In the genomic region with DNA sequence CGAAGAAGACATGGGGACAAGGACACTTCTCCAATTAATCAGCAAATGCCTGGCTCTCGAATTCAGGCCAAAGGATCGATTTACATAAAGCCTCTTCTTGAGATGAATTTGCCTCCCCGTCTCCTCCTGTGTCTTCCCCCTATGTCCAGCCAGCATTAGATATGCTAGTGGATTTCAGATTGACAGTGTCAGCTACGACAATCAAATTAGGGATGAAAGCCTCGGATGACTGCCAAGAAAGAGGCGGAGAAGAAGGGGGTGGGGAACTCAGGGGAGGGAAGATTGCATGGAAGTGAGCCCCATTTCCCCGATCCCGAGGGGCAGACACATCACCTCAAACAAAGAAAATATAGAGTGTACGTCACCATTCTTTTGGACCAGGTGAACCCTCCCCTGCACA, we compare ENCODE assay signal across 20 mouse cellular contexts.
"Had no signal": no experiment of that assay in that cellular context is flagged by ENCODE, and none has a peak within 500 bp of the region (broad histone marks: within the 10 kb centered on the region; RNA-seq: fewer than 3 reads in every experiment).

No protein-coding gene starts in this region.

- H3K9me3 ChIP-seq: kidney, embryonic 15.5 days; limb, embryonic 10.5 days; limb, embryonic 13.5 days; liver, embryonic 12.5 days; liver, embryonic 15.5 days; lung, embryonic 15.5 days; megakaryocyte, embryonic 14.5 days; midbrain, embryonic 10.5 days; stomach, embryonic 15.5 days had no signal

- DNase-seq: kidney, adult 11 months; kidney, adult 8-10 months; kidney, postnatal 10 days; kidney, postnatal 4 days; liver; lung, adult 18-20 months; lung, postnatal 10 days; lung, postnatal 36 days; right cerebral cortex, postnatal 25 days; spleen, adult 18-20 months; thymus, postnatal 25 days had no signal

- H3K27ac ChIP-seq: kidney, embryonic 15.5 days; limb, embryonic 10.5 days; limb, embryonic 13.5 days; liver, embryonic 12.5 days; liver, embryonic 15.5 days; lung, embryonic 15.5 days; midbrain, embryonic 10.5 days; stomach, embryonic 15.5 days had no signal

- H3K36me3 ChIP-seq: kidney, embryonic 15.5 days; limb, embryonic 13.5 days; liver, embryonic 12.5 days; liver, embryonic 15.5 days; lung, embryonic 15.5 days; midbrain, embryonic 10.5 days; stomach, embryonic 15.5 days had no signal

- ATAC-seq: liver, embryonic 12.5 days had no signal

- H3K9ac ChIP-seq: kidney, embryonic 15.5 days; limb, embryonic 13.5 days; liver, embryonic 12.5 days; liver, embryonic 15.5 days; lung, embryonic 15.5 days; stomach, embryonic 15.5 days had no signal

- H3K27me3 ChIP-seq: kidney, embryonic 15.5 days; limb, embryonic 13.5 days; liver, embryonic 15.5 days; lung, embryonic 15.5 days; stomach, embryonic 15.5 days had no signal

- H3K4me3 ChIP-seq: kidney, embryonic 15.5 days; limb, embryonic 10.5 days; limb, embryonic 13.5 days; liver, embryonic 12.5 days; liver, embryonic 15.5 days; lung, embryonic 15.5 days; megakaryocyte, embryonic 14.5 days; midbrain, embryonic 10.5 days; stomach, embryonic 15.5 days had no signal

- H3K4me2 ChIP-seq: kidney, embryonic 15.5 days; limb, embryonic 13.5 days; liver, embryonic 12.5 days; liver, embryonic 15.5 days; lung, embryonic 15.5 days; stomach, embryonic 15.5 days had no signal

- H3K4me1 ChIP-seq: kidney, embryonic 15.5 days; liver, embryonic 12.5 days; liver, embryonic 15.5 days; megakaryocyte, embryonic 14.5 days; stomach, embryonic 15.5 days had no signal
